Mouse (Mus musculus) kidney, adult 10 weeks (tissue): ENCODE results near the gene Efcab3. TPM values are rescaled to one million over a fixed set of nuclear protein-coding genes. Genes with fewer than 3 reads are reported as not detected.

Experiments
- polyA plus RNA-seq: library from polyadenylated mRNA; stranded (reverse); fragments of 350-450 nt; fragmentation: Illumina TruSeq; extraction: RNeasy Lipid Tissue Mini Kit (QIAGEN cat#74804); gene quantifications from one replicate; pipeline ENCODE4 v1.2.3, GENCODE M21; 2014; ENCODE audit warnings: low read depth, low replicate concordance

The Efcab3 gene
- polyA plus RNA-seq: not detected

DNA sequence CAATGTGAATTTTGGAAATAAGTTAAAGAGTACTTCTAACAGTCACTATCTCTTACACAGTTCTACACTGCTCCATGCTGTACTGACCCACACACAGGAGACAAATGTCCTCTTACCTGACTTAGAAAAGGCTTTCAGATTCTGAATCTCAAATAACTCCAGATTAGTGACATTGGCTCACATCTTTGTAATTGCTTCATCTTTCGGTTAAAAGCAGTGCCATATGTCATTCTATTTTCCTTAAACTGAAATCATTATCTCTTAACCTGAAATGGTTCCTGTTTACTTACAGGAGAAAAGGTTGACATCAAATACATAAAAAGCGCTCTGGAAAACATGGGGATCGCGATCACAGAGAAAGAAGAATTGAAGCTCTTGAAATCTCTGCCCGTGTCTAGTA is at the start of gene Efcab3:
Efcab3 (plus strand) TSS at position 301 of the 400 bp plus-strand sequence.

DNA sequence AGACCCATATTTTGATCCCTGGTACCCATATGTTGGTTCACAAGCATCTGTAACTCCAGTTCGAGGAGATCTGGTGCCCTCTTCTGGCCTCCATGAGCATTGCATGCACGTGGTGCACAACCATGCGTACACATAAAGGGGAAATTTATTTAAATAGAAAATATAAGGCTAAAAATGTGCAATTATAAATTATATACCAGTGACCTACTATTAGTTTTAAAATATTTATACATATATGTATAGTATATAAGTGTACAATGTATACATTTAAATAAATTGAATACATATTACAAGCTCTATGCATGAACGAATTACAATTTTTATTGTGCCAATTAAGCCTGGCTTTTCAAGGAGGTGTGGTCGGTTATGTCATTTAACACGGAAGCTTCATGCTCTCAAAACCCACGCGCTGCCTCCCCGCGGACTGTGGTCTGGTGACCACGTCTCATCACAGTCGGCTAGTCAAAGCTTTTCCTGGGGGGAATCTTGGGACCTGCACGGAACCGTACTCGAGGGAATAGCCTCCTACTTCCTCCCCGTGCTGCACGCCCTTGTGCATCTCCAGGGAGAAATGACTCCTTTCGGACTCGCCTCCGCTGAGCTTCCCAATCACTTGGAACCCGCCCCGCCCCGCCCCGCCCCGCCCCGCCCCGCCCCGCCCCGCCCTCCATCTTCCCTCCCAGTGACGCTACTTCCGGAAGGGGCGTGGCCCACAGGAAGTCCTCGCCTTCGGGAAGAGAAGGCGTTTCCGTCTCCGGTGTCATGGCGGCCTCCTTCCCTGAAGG is 62.5 kb downstream of the Efcab3 start, which contains the start of gene Mettl2:
Mettl2 (plus strand) TSS at position 691 of the 785 bp plus-strand sequence.

GRCm38 (mm10) chr11:105146593-105146992 is 83.2 kb downstream of the Efcab3 start, which contains the start of gene Gm10842:
Gene Gm10842 (plus strand): TSS chr11:105146893.

Other genes starting within 250 kb of the Efcab3 start
- gene Mettl2, start 62.8 kb downstream of the Efcab3 start, polyA plus RNA-seq: 14.3 TPM
- gene Gm10842, start 83.3 kb downstream of the Efcab3 start, polyA plus RNA-seq: not detected
- gene Tlk2, start 115.2 kb downstream of the Efcab3 start, polyA plus RNA-seq: 72.8 TPM
- 0.12 TPM for gene Mrc2, start 229.1 kb downstream of the Efcab3 start, polyA plus RNA-seq